Mouse (Mus musculus) adrenal gland, postnatal 14 days (tissue): ENCODE data around the gene Naa80. TPM values are rescaled to one million over a fixed set of nuclear protein-coding genes. Genes with fewer than 3 reads are reported as not detected.

Experiments
- total RNA-seq: library from RNA; stranded (reverse); gene quantifications from 2 replicates; pipeline ENCODE4 v1.2.3, GENCODE M21; 2021

The Naa80 gene
- total RNA-seq, 1 experiment from 2014 or later: 19.6 TPM

Other genes with a start within 250 kb of the Naa80 start
- gene Hemk1, start 240.5 kb upstream of the Naa80 start, total RNA-seq: 23.1 and 23.9 TPM in 2 replicates
- gene 6430571L13Rik, start 238.3 kb upstream of the Naa80 start, total RNA-seq: 2.3 and 2.8 TPM in 2 replicates
- 5.1 and 6.6 TPM in 2 replicates for gene Cacna2d2, start 179.3 kb upstream of the Naa80 start, total RNA-seq
- gene Tmem115, start 44.9 kb upstream of the Naa80 start, total RNA-seq: 36.1 and 36.9 TPM in 2 replicates
- 14.0 and 17.4 TPM in 2 replicates for gene Cyb561d2, start 36.7 kb upstream of the Naa80 start, total RNA-seq
- gene Nprl2, start 36.7 kb upstream of the Naa80 start, total RNA-seq: 21.5 and 22.2 TPM in 2 replicates
- gene Zmynd10, start 31.6 kb upstream of the Naa80 start, total RNA-seq: 0.19 and 0.38 TPM in 2 replicates
- gene Rassf1, start 27.3 kb upstream of the Naa80 start, total RNA-seq: 22.9 and 26.2 TPM in 2 replicates
- 32.7 and 37.9 TPM in 2 replicates for gene Tusc2, start 15.6 kb upstream of the Naa80 start, total RNA-seq
- 35.0 and 38.9 TPM in 2 replicates for gene Hyal2, start 10.9 kb upstream of the Naa80 start, total RNA-seq
- 9.9 and 17.6 TPM in 2 replicates for gene Hyal1, start 2.0 kb upstream of the Naa80 start, total RNA-seq
- 1.4 and 1.6 TPM in 2 replicates for gene Hyal3, start 1.9 kb downstream of the Naa80 start, total RNA-seq
- 42.1 and 43.1 TPM in 2 replicates for gene Ifrd2, start 8.8 kb downstream of the Naa80 start, total RNA-seq
- gene Sema3b, start 30.3 kb downstream of the Naa80 start, total RNA-seq: 8.3 and 8.7 TPM in 2 replicates
- gene Gnai2, start 56.5 kb downstream of the Naa80 start, total RNA-seq: 249 and 284 TPM in 2 replicates
- gene Slc38a3, start 90.6 kb downstream of the Naa80 start, total RNA-seq: 4.9 and 85.2 TPM in 2 replicates
- gene Gnat1, start 100.8 kb downstream of the Naa80 start, total RNA-seq: 0.34 and 0.41 TPM in 2 replicates
- 22.8 and 25.9 TPM in 2 replicates for gene Sema3f, start 131.6 kb downstream of the Naa80 start, total RNA-seq
- gene Rbm5, start 192.1 kb downstream of the Naa80 start, total RNA-seq: 108 and 137 TPM in 2 replicates